Mouse (Mus musculus) liver, postnatal 0 days (tissue): ENCODE measurements around the gene Sv2c.

Experiments used
- CTCF ChIP-seq: sonication (generic); IDR thresholded peaks from 2 replicates; pipeline ENCODE4 v1.5.1; 2016; ENCODE audit warnings: antibody characterized with exemption, low read depth
- EP300 ChIP-seq: IDR thresholded peaks from 2 replicates; pipeline ENCODE4 v1.6.1; 2016; ENCODE audit warnings: antibody characterized with exemption, low read depth, mild to moderate bottlenecking

DNA sequence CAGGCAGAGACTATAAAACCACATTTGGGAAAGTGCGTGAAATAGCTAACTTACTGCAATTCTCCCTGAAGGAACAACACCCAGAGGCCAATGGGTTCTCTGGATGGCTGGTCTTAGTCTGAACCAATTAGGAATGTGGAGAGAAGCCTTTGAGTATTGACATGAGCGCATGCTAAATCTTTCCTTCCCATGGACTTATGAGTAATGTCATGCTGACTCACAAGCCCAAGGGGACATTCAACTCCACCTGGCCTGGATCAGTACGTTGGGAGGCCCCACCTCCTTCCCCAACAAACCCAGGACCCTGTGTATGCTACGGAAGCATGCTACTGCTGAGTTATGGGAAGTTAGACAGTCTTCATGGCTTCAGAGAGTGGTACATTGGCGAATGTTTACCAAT lies 177.2 kb downstream of the Sv2c start:
- TF ChIP-seq EP300: no peak
- TF ChIP-seq CTCF: no peak
